Mouse (Mus musculus): ENCODE data around the gene Tk2. TPM values are rescaled to one million over a fixed set of nuclear protein-coding genes. Genes with fewer than 3 reads are reported as not detected.

Gene Tk2
- polyA plus RNA-seq, 1 experiment from 2014 or later = 25.2 TPM

GRCm38 (mm10) chr8:104201622-104202021 lies 46.7 kb downstream of the Tk2 start:
- WGBS = 79% methylated on average over 3 of the region's 3 CpGs
- no peak overlapping the region for H3K9ac ChIP-seq (ENCODE audit: low read depth, low read length)
- ATAC-seq (ENCODE audit: low FRiP score, low TSS enrichment) = no peak

GRCm38 (mm10) chr8:104199802-104200201 lies 48.6 kb downstream of the Tk2 start:
- no peak for ATAC-seq (ENCODE audit: low FRiP score, low TSS enrichment)
- Histone ChIP-seq H3K27me3 (ENCODE audit: control insufficient read depth, insufficient read depth, low read length) (no peaks in the 10 kb centered on the region), H3K4me1 (ENCODE audit: control insufficient read depth, insufficient read depth, low read length) (no peaks in the 10 kb centered on the region), H3K27ac (ENCODE audit: low read depth, low read length) (no peak overlapping the region), H3K9me3 (ENCODE audit: control insufficient read depth, low read length) (no peaks in the 10 kb centered on the region), H3K4me3 (ENCODE audit: low read length) (no peak overlapping the region), H3K4me2 (replicated peaks; ENCODE audit: low read depth, low read length) (no peak overlapping the region), H3K36me3 (ENCODE audit: control insufficient read depth, insufficient read depth, low read length) (no peaks in the 10 kb centered on the region), H3K9ac (ENCODE audit: low read depth, low read length) (no peak overlapping the region)
- WGBS = 58% methylated on average over 5 of the region's 5 CpGs

More at GRCm38 (mm10) chr8:104201622-104202021, 46.7 kb downstream of the Tk2 start:
- no peak overlapping the region for H3K4me3 ChIP-seq (ENCODE audit: low read length)
- no peak overlapping the region for H3K4me2 ChIP-seq (replicated peaks; ENCODE audit: low read depth, low read length)
- H3K27ac ChIP-seq (ENCODE audit: low read depth, low read length) = no peak overlapping the region
- no peaks in the 10 kb centered on the region for H3K36me3 ChIP-seq (ENCODE audit: control insufficient read depth, insufficient read depth, low read length)
- H3K9me3 ChIP-seq (ENCODE audit: control insufficient read depth, low read length) = no peaks in the 10 kb centered on the region
- H3K4me1 ChIP-seq (ENCODE audit: control insufficient read depth, insufficient read depth, low read length) = no peaks in the 10 kb centered on the region
- no peaks in the 10 kb centered on the region for H3K27me3 ChIP-seq (ENCODE audit: control insufficient read depth, insufficient read depth, low read length)

GRCm38 (mm10) chr8:104191496-104191895 lies 56.9 kb downstream of the Tk2 start:
- 15% methylated on average over 11 of the region's 11 CpGs for WGBS

GRCm38 (mm10) chr8:104190777-104191468 lies 57.4 kb downstream of the Tk2 start:
- WGBS = 51% methylated on average over 6 of the region's 6 CpGs
- no peak overlapping the region for H3K27ac ChIP-seq (ENCODE audit: low read depth, low read length)
- H3K27me3 ChIP-seq (ENCODE audit: control insufficient read depth, insufficient read depth, low read length) = peaks cover 3% of the 10 kb centered on the region; the same call in 1 of the 2 replicates
- H3K9me3 ChIP-seq (ENCODE audit: control insufficient read depth, low read length) = no peaks in the 10 kb centered on the region
- no peak overlapping the region for H3K9ac ChIP-seq (ENCODE audit: low read depth, low read length)
- no peak overlapping the region for H3K4me2 ChIP-seq (replicated peaks; ENCODE audit: low read depth, low read length)
- H3K4me1 ChIP-seq (ENCODE audit: control insufficient read depth, insufficient read depth, low read length) = peaks cover 10% of the 10 kb centered on the region
- H3K36me3 ChIP-seq (ENCODE audit: control insufficient read depth, insufficient read depth, low read length) = no peaks in the 10 kb centered on the region
- ATAC-seq (ENCODE audit: low FRiP score, low TSS enrichment) = peak; percentile 6; the same call in 1 of the 2 replicates
- no peak overlapping the region for H3K4me3 ChIP-seq (ENCODE audit: low read length)

More at GRCm38 (mm10) chr8:104191496-104191895, 56.9 kb downstream of the Tk2 start:
- peak; percentile 83 for ATAC-seq (ENCODE audit: low FRiP score, low TSS enrichment)
- no peaks in the 10 kb centered on the region for H3K9me3 ChIP-seq (ENCODE audit: control insufficient read depth, low read length)
- no peak overlapping the region for H3K27ac ChIP-seq (ENCODE audit: low read depth, low read length)
- no peak overlapping the region for H3K4me3 ChIP-seq (ENCODE audit: low read length)
- peaks cover 10% of the 10 kb centered on the region for H3K4me1 ChIP-seq (ENCODE audit: control insufficient read depth, insufficient read depth, low read length)
- H3K27me3 ChIP-seq (ENCODE audit: control insufficient read depth, insufficient read depth, low read length) = peaks cover 3% of the 10 kb centered on the region; the same call in 1 of the 2 replicates
- H3K4me2 ChIP-seq (replicated peaks; ENCODE audit: low read depth, low read length) = no peak overlapping the region; the same call in 1 of the 2 replicates
- no peak overlapping the region for H3K9ac ChIP-seq (ENCODE audit: low read depth, low read length)
- H3K36me3 ChIP-seq (ENCODE audit: control insufficient read depth, insufficient read depth, low read length) = no peaks in the 10 kb centered on the region

- no peaks in the 10 kb centered on the region for H3K36me3 ChIP-seq (ENCODE audit: control insufficient read depth, insufficient read depth, low read length)
- H3K27me3 ChIP-seq (ENCODE audit: control insufficient read depth, insufficient read depth, low read length) = peaks cover 3% of the 10 kb centered on the region; the same call in 1 of the 2 replicates
- H3K4me2 ChIP-seq (replicated peaks; ENCODE audit: low read depth, low read length) = no peak overlapping the region
- H3K4me3 ChIP-seq (ENCODE audit: low read length) = no peak overlapping the region
- H3K9ac ChIP-seq (ENCODE audit: low read depth, low read length) = no peak overlapping the region
- no peak overlapping the region for H3K27ac ChIP-seq (ENCODE audit: low read depth, low read length)
- H3K4me1 ChIP-seq (ENCODE audit: control insufficient read depth, insufficient read depth, low read length) = peaks cover 14% of the 10 kb centered on the region
- 57% methylated on average over 5 of the region's 5 CpGs for whole genome bisulfite sequencing
- no peak for ATAC-seq (ENCODE audit: low FRiP score, low TSS enrichment)
- H3K9me3 ChIP-seq (ENCODE audit: control insufficient read depth, low read length) = no peaks in the 10 kb centered on the region
These were observed 59.9 kb downstream of the Tk2 start for GRCm38 (mm10) chr8:104188459-104188858.

GRCm38 (mm10) chr8:104187622-104188021 lies 60.7 kb downstream of the Tk2 start:
- Histone ChIP-seq H3K4me3 (ENCODE audit: low read length) (no peak overlapping the region), H3K27me3 (ENCODE audit: control insufficient read depth, insufficient read depth, low read length) (peaks cover 3% of the 10 kb centered on the region; the same call in 1 of the 2 replicates), H3K4me2 (replicated peaks; ENCODE audit: low read depth, low read length) (no peak overlapping the region), H3K9ac (ENCODE audit: low read depth, low read length) (no peak overlapping the region), H3K36me3 (ENCODE audit: control insufficient read depth, insufficient read depth, low read length) (no peaks in the 10 kb centered on the region), H3K27ac (ENCODE audit: low read depth, low read length) (no peak overlapping the region), H3K4me1 (ENCODE audit: control insufficient read depth, insufficient read depth, low read length) (peaks cover 14% of the 10 kb centered on the region), H3K9me3 (ENCODE audit: control insufficient read depth, low read length) (no peaks in the 10 kb centered on the region)
- WGBS = 72% methylated on average over 6 of the region's 6 CpGs
- no peak for ATAC-seq (ENCODE audit: low FRiP score, low TSS enrichment)

- WGBS = 90% methylated on average over 4 of the region's 4 CpGs
- Histone ChIP-seq H3K36me3 (ENCODE audit: control insufficient read depth, insufficient read depth, low read length) (no peaks in the 10 kb centered on the region), H3K27ac (ENCODE audit: low read depth, low read length) (no peak overlapping the region), H3K9me3 (ENCODE audit: control insufficient read depth, low read length) (no peaks in the 10 kb centered on the region), H3K27me3 (ENCODE audit: control insufficient read depth, insufficient read depth, low read length) (peaks cover 3% of the 10 kb centered on the region; the same call in 1 of the 2 replicates), H3K4me2 (replicated peaks; ENCODE audit: low read depth, low read length) (no peak overlapping the region), H3K4me1 (ENCODE audit: control insufficient read depth, insufficient read depth, low read length) (peaks cover 11% of the 10 kb centered on the region), H3K4me3 (ENCODE audit: low read length) (no peak overlapping the region), H3K9ac (ENCODE audit: low read depth, low read length) (no peak overlapping the region)
- no peak for ATAC-seq (ENCODE audit: low FRiP score, low TSS enrichment)
These were observed 61.5 kb downstream of the Tk2 start for GRCm38 (mm10) chr8:104186827-104187226.

GRCm38 (mm10) chr8:104184905-104185304 lies 63.5 kb downstream of the Tk2 start:
- Histone ChIP-seq H3K27me3 (ENCODE audit: control insufficient read depth, insufficient read depth, low read length) (peaks cover 3% of the 10 kb centered on the region; the same call in 1 of the 2 replicates), H3K4me2 (replicated peaks; ENCODE audit: low read depth, low read length) (no peak overlapping the region), H3K36me3 (ENCODE audit: control insufficient read depth, insufficient read depth, low read length) (no peaks in the 10 kb centered on the region), H3K4me1 (ENCODE audit: control insufficient read depth, insufficient read depth, low read length) (0 out of 2 replicates have a peak, but pooled peaks cover 4% of the 10 kb centered on the region), H3K27ac (ENCODE audit: low read depth, low read length) (no peak overlapping the region), H3K9ac (ENCODE audit: low read depth, low read length) (no peak overlapping the region), H3K4me3 (ENCODE audit: low read length) (no peak overlapping the region), H3K9me3 (ENCODE audit: control insufficient read depth, low read length) (no peaks in the 10 kb centered on the region)
- 13% methylated on average over 6 of the region's 6 CpGs for WGBS
- ATAC-seq (ENCODE audit: low FRiP score, low TSS enrichment) = peak; percentile 58

GRCm38 (mm10) chr8:104177054-104177453 lies 71.3 kb downstream of the Tk2 start:
- Histone ChIP-seq H3K27me3 (ENCODE audit: control insufficient read depth, insufficient read depth, low read length) (peaks cover 13% of the 10 kb centered on the region), H3K9ac (ENCODE audit: low read depth, low read length) (no peak overlapping the region), H3K36me3 (ENCODE audit: control insufficient read depth, insufficient read depth, low read length) (no peaks in the 10 kb centered on the region), H3K4me2 (replicated peaks; ENCODE audit: low read depth, low read length) (no peak overlapping the region), H3K27ac (ENCODE audit: low read depth, low read length) (no peak overlapping the region), H3K4me3 (ENCODE audit: low read length) (no peak overlapping the region), H3K9me3 (ENCODE audit: control insufficient read depth, low read length) (no peaks in the 10 kb centered on the region), H3K4me1 (ENCODE audit: control insufficient read depth, insufficient read depth, low read length) (no peaks in the 10 kb centered on the region)
- WGBS = 54% methylated on average over 4 of the region's 4 CpGs
- ATAC-seq (ENCODE audit: low FRiP score, low TSS enrichment) = peak; percentile 41
